Mouse (Mus musculus) kidney, embryonic 16.5 days (tissue): ENCODE measurements around the gene Inppl1. TPM values are rescaled to one million over a fixed set of nuclear protein-coding genes. Genes with fewer than 3 reads are reported as not detected.

Experiments used
- ATAC-seq: fragments of 200-750 bp; cut with Nextera tagmentation; 2 replicates; pipeline ENCODE4 v1.8.0; 2017; ENCODE audit warnings: moderate TSS enrichment; ENCODE audit not compliant: low FRiP score, low TSS enrichment
- H3K27ac ChIP-seq: fragments of 300-500 bp; sonication (generic); 2 replicates; pipeline ENCODE4 v1.5.1; 2014; ENCODE audit warnings: low read length
- H3K27me3 ChIP-seq: fragments of 300-500 bp; sonication (generic); 2 replicates; pipeline ENCODE4 v1.6.1; 2014; ENCODE audit warnings: low read length, control low read depth, mixed read lengths; ENCODE audit not compliant: insufficient read depth
- H3K36me3 ChIP-seq: fragments of 300-500 bp; sonication (generic); 2 replicates; pipeline ENCODE4 v1.6.1; 2014; ENCODE audit warnings: low read length, control low read depth, mixed read lengths; ENCODE audit not compliant: insufficient read depth
- H3K4me1 ChIP-seq: fragments of 300-500 bp; sonication (generic); 2 replicates; pipeline ENCODE4 v1.6.1; 2014; ENCODE audit warnings: low read length, control low read depth, mixed read lengths; ENCODE audit not compliant: insufficient read depth
- H3K4me2 ChIP-seq: fragments of 300-500 bp; sonication (generic); replicated peaks from 2 replicates; pipeline ENCODE4 v1.6.1; 2014; ENCODE audit warnings: low read depth, low read length
- H3K4me3 ChIP-seq: fragments of 300-500 bp; sonication (generic); 2 replicates; pipeline ENCODE4 v1.5.1; 2014; ENCODE audit warnings: mild to moderate bottlenecking, low read length
- H3K9ac ChIP-seq: fragments of 300-500 bp; sonication (generic); replicated peaks from 2 replicates; pipeline ENCODE4 v1.6.1; 2014; ENCODE audit warnings: low read length
- H3K9me3 ChIP-seq: fragments of 300-500 bp; sonication (generic); 2 replicates; pipeline ENCODE4 v1.6.1; 2016; ENCODE audit warnings: low read length, control low read depth
- WGBS: fragments of 180-500 bp; shearing (Covaris S2); extraction: QIAGEN DNeasy Blood & Tissue Kit; methylation state at CpG from one replicate; pipeline ENCODE4 v1.1.7; 2014; 5-methylcytosine and 5-hydroxymethylcytosine counted together
- polyA plus RNA-seq: library from polyadenylated mRNA; unstranded; fragments of >200 nt; fragmentation: Nextera tagmentation; extraction: Ambion mirVana; gene quantifications from 2 replicates; pipeline ENCODE4 v1.2.1, GENCODE M21; 2015

The Inppl1 gene
- 44.2 and 55.6 TPM in 2 replicates for polyA plus RNA-seq

- Histone ChIP-seq H3K27me3 (no peaks in the 10 kb centered on the region), H3K27ac (peak within 1 kb of the TSS; percentile 98), H3K36me3 (peaks cover 13% of the 10 kb centered on the region), H3K4me2 (peak within 1 kb of the TSS; percentile 73), H3K9ac (peak within 1 kb of the TSS; percentile 98), H3K9me3 (no peaks in the 10 kb centered on the region), H3K4me1 (peaks cover 28% of the 10 kb centered on the region), H3K4me3 (peak within 1 kb of the TSS; percentile 88)
- ATAC-seq = peak; percentile 93
- under 1% methylated on average over 64 of the region's 64 CpGs for WGBS
Measured at GRCm38 (mm10) chr7:101837606-101838471, at the start of gene Inppl1. Gene Inppl1 (minus strand): TSS chr7:101838229.

GRCm38 (mm10) chr7:101886274-101886673, 48.2 kb upstream of the Inppl1 start:
- H3K4me1 ChIP-seq = no peaks in the 10 kb centered on the region
- H3K9me3 ChIP-seq = no peaks in the 10 kb centered on the region
- H3K36me3 ChIP-seq = no peaks in the 10 kb centered on the region
- ATAC-seq = no peak
- H3K27ac ChIP-seq = no peak overlapping the region
- H3K27me3 ChIP-seq = no peaks in the 10 kb centered on the region
- H3K9ac ChIP-seq = no peak overlapping the region
- H3K4me3 ChIP-seq = no peak overlapping the region
- WGBS = 90% methylated on average over 6 of the region's 6 CpGs
- H3K4me2 ChIP-seq = no peak overlapping the region

- no peak for ATAC-seq
- Histone ChIP-seq H3K36me3 (no peaks in the 10 kb centered on the region), H3K4me2 (no peak overlapping the region), H3K4me1 (no peaks in the 10 kb centered on the region), H3K27ac (no peak overlapping the region), H3K4me3 (no peak overlapping the region), H3K9ac (no peak overlapping the region), H3K27me3 (no peaks in the 10 kb centered on the region), H3K9me3 (no peaks in the 10 kb centered on the region)
- 97% methylated on average over 4 of the region's 4 CpGs for WGBS
Measured at GRCm38 (mm10) chr7:101884160-101884559, 46.1 kb upstream of the Inppl1 start.

GRCm38 (mm10) chr7:101882413-101883154, 44.6 kb upstream of the Inppl1 start:
- H3K9me3 ChIP-seq = no peaks in the 10 kb centered on the region
- H3K4me2 ChIP-seq = no peak overlapping the region
- no peaks in the 10 kb centered on the region for H3K27me3 ChIP-seq
- 0 out of 2 replicates have a peak overlapping the region, but pooled peaks have one; percentile 0 for H3K9ac ChIP-seq
- H3K27ac ChIP-seq = no peak overlapping the region
- H3K4me1 ChIP-seq = no peaks in the 10 kb centered on the region
- no peak overlapping the region for H3K4me3 ChIP-seq
- H3K36me3 ChIP-seq = no peaks in the 10 kb centered on the region
- ATAC-seq = no peak
- WGBS = 60% methylated on average over 9 of the region's 9 CpGs

GRCm38 (mm10) chr7:101880855-101881254, 42.8 kb upstream of the Inppl1 start:
- no peak overlapping the region for H3K4me3 ChIP-seq
- no peak overlapping the region for H3K27ac ChIP-seq
- H3K9me3 ChIP-seq = no peaks in the 10 kb centered on the region
- H3K4me1 ChIP-seq = no peaks in the 10 kb centered on the region
- no peak overlapping the region for H3K9ac ChIP-seq
- no peaks in the 10 kb centered on the region for H3K27me3 ChIP-seq
- WGBS = 77% methylated on average over 4 of the region's 4 CpGs
- ATAC-seq = no peak
- no peak overlapping the region for H3K4me2 ChIP-seq
- H3K36me3 ChIP-seq = no peaks in the 10 kb centered on the region

- Histone ChIP-seq H3K4me2 (no peak overlapping the region), H3K9ac (no peak overlapping the region), H3K27ac (no peak overlapping the region), H3K4me3 (no peak overlapping the region), H3K27me3 (no peaks in the 10 kb centered on the region), H3K9me3 (no peaks in the 10 kb centered on the region), H3K36me3 (no peaks in the 10 kb centered on the region), H3K4me1 (no peaks in the 10 kb centered on the region)
- ATAC-seq = no peak
- WGBS = 97% methylated on average over 1 of the region's 1 CpGs
Measured at GRCm38 (mm10) chr7:101875978-101876377, 37.9 kb upstream of the Inppl1 start.

GRCm38 (mm10) chr7:101871296-101871695, 33.3 kb upstream of the Inppl1 start:
- 77% methylated on average over 3 of the region's 3 CpGs for WGBS
- H3K4me2 ChIP-seq = no peak overlapping the region

GRCm38 (mm10) chr7:101870629-101871028, 32.6 kb upstream of the Inppl1 start, which contains the start of gene Folr1:
Gene Folr1 (minus strand): TSS chr7:101870788.
- Histone ChIP-seq H3K4me2 (peak within 1 kb of the TSS; percentile 40), H3K9ac (peak within 1 kb of the TSS; percentile 42), H3K4me3 (peak within 1 kb of the TSS; percentile 16), H3K9me3 (no peaks in the 10 kb centered on the region), H3K4me1 (peaks cover 18% of the 10 kb centered on the region), H3K27ac (peak within 1 kb of the TSS; percentile 80), H3K36me3 (no peaks in the 10 kb centered on the region), H3K27me3 (no peaks in the 10 kb centered on the region)
- WGBS = 46% methylated on average over 2 of the region's 2 CpGs
- peak; percentile 78; the same call in 1 of the 2 replicates for ATAC-seq

More at GRCm38 (mm10) chr7:101871296-101871695, 33.3 kb upstream of the Inppl1 start:
- Histone ChIP-seq H3K9me3 (no peaks in the 10 kb centered on the region), H3K27ac (peak overlapping the region; percentile 72), H3K36me3 (no peaks in the 10 kb centered on the region), H3K9ac (no peak overlapping the region), H3K4me1 (peaks cover 18% of the 10 kb centered on the region), H3K4me3 (no peak overlapping the region), H3K27me3 (no peaks in the 10 kb centered on the region)
- no peak for ATAC-seq

GRCm38 (mm10) chr7:101869163-101869500, 31.1 kb upstream of the Inppl1 start:
- Histone ChIP-seq H3K4me1 (peaks cover 18% of the 10 kb centered on the region), H3K9ac (no peak overlapping the region), H3K27ac (peak overlapping the region; percentile 80), H3K27me3 (no peaks in the 10 kb centered on the region), H3K36me3 (no peaks in the 10 kb centered on the region), H3K9me3 (no peaks in the 10 kb centered on the region), H3K4me3 (peak overlapping the region; percentile 16), H3K4me2 (peak overlapping the region; percentile 40)
- ATAC-seq = peak; percentile 44; the same call in 1 of the 2 replicates
- WGBS = 71% methylated on average over 7 of the region's 7 CpGs
